Mouse (Mus musculus): ENCODE measurements around the gene Mrc1. TPM values are rescaled to one million over a fixed set of nuclear protein-coding genes. Genes with fewer than 3 reads are reported as not detected.

Mrc1 gene
- polyA plus RNA-seq, 1 experiment = 1.5 TPM

GRCm38 (mm10) chr2:14211606-14212005 is 17.6 kb upstream of the Mrc1 start:
- H3K4me3 ChIP-seq (ENCODE audit: insufficient read depth, low read length) = no peak overlapping the region

GRCm38 (mm10) chr2:14214764-14215163 is 14.4 kb upstream of the Mrc1 start:
- H3K4me3 ChIP-seq (ENCODE audit: insufficient read depth, low read length) = no peak overlapping the region
- H3K4me1 ChIP-seq (ENCODE audit: control insufficient read depth, insufficient read depth, low read length) = no peaks in the 10 kb centered on the region
- H3K27ac ChIP-seq (ENCODE audit: insufficient read depth, low read length) = no peak overlapping the region
- TF ChIP-seq CTCF (IDR thresholded peaks at IDR 0.05; ENCODE audit: extremely low read depth, insufficient read depth, low read length) (no peak), POLR2A (IDR thresholded peaks at IDR 0.05; ENCODE audit: extremely low read depth, insufficient read depth, low read length) (no peak)

More at GRCm38 (mm10) chr2:14211606-14212005, 17.6 kb upstream of the Mrc1 start:
- no peak for TF ChIP-seq CTCF (IDR thresholded peaks at IDR 0.05; ENCODE audit: extremely low read depth, insufficient read depth, low read length)
- no peak for TF ChIP-seq POLR2A (IDR thresholded peaks at IDR 0.05; ENCODE audit: extremely low read depth, insufficient read depth, low read length)
- H3K27ac ChIP-seq (ENCODE audit: insufficient read depth, low read length) = no peak overlapping the region
- H3K4me1 ChIP-seq (ENCODE audit: control insufficient read depth, insufficient read depth, low read length) = no peaks in the 10 kb centered on the region

- no peak for TF ChIP-seq CTCF (IDR thresholded peaks at IDR 0.05; ENCODE audit: extremely low read depth, insufficient read depth, low read length)
- TF ChIP-seq POLR2A (IDR thresholded peaks at IDR 0.05; ENCODE audit: extremely low read depth, insufficient read depth, low read length) = no peak
- no peak overlapping the region for H3K27ac ChIP-seq (ENCODE audit: insufficient read depth, low read length)
- no peaks in the 10 kb centered on the region for H3K4me1 ChIP-seq (ENCODE audit: control insufficient read depth, insufficient read depth, low read length)
- no peak overlapping the region for H3K4me3 ChIP-seq (ENCODE audit: insufficient read depth, low read length)
Measured at GRCm38 (mm10) chr2:14216653-14217052, 12.5 kb upstream of the Mrc1 start.

GRCm38 (mm10) chr2:14218126-14218525 is 11.1 kb upstream of the Mrc1 start:
- Histone ChIP-seq H3K27ac (ENCODE audit: insufficient read depth, low read length) (no peak overlapping the region), H3K4me3 (ENCODE audit: insufficient read depth, low read length) (no peak overlapping the region), H3K4me1 (ENCODE audit: control insufficient read depth, insufficient read depth, low read length) (no peaks in the 10 kb centered on the region)
- TF ChIP-seq CTCF (IDR thresholded peaks at IDR 0.05; ENCODE audit: extremely low read depth, insufficient read depth, low read length) (no peak), POLR2A (IDR thresholded peaks at IDR 0.05; ENCODE audit: extremely low read depth, insufficient read depth, low read length) (no peak)

GRCm38 (mm10) chr2:14224387-14224786 is 4.8 kb upstream of the Mrc1 start:
- Histone ChIP-seq H3K4me3 (ENCODE audit: insufficient read depth, low read length) (no peak overlapping the region), H3K4me1 (ENCODE audit: control insufficient read depth, insufficient read depth, low read length) (no peaks in the 10 kb centered on the region), H3K27ac (ENCODE audit: insufficient read depth, low read length) (no peak overlapping the region)
- TF ChIP-seq CTCF (IDR thresholded peaks at IDR 0.05; ENCODE audit: extremely low read depth, insufficient read depth, low read length) (no peak), POLR2A (IDR thresholded peaks at IDR 0.05; ENCODE audit: extremely low read depth, insufficient read depth, low read length) (no peak)

GRCm38 (mm10) chr2:14228495-14228894 is 697 bp upstream of the Mrc1 start:
- no peaks in the 10 kb centered on the region for H3K4me1 ChIP-seq (ENCODE audit: control insufficient read depth, insufficient read depth, low read length)
- no peak for TF ChIP-seq CTCF (IDR thresholded peaks at IDR 0.05; ENCODE audit: extremely low read depth, insufficient read depth, low read length)
- TF ChIP-seq POLR2A (IDR thresholded peaks at IDR 0.05; ENCODE audit: extremely low read depth, insufficient read depth, low read length) = no peak
- no peak overlapping the region for H3K4me3 ChIP-seq (ENCODE audit: insufficient read depth, low read length)

GRCm38 (mm10) chr2:14229979-14230378 is 787 bp downstream of the Mrc1 start:
- no peak for TF ChIP-seq POLR2A (IDR thresholded peaks at IDR 0.05; ENCODE audit: extremely low read depth, insufficient read depth, low read length)
- no peak for TF ChIP-seq CTCF (IDR thresholded peaks at IDR 0.05; ENCODE audit: extremely low read depth, insufficient read depth, low read length)
- no peak overlapping the region for H3K27ac ChIP-seq (ENCODE audit: insufficient read depth, low read length)
- H3K4me1 ChIP-seq (ENCODE audit: control insufficient read depth, insufficient read depth, low read length) = no peaks in the 10 kb centered on the region
- H3K4me3 ChIP-seq (ENCODE audit: insufficient read depth, low read length) = no peak overlapping the region

More at GRCm38 (mm10) chr2:14228495-14228894, 697 bp upstream of the Mrc1 start:
- no peak overlapping the region for H3K27ac ChIP-seq (ENCODE audit: insufficient read depth, low read length)

GRCm38 (mm10) chr2:14232897-14233296 is 3.7 kb downstream of the Mrc1 start:
- no peak overlapping the region for H3K4me3 ChIP-seq (ENCODE audit: insufficient read depth, low read length)
- no peak overlapping the region for H3K27ac ChIP-seq (ENCODE audit: insufficient read depth, low read length)
- no peaks in the 10 kb centered on the region for H3K4me1 ChIP-seq (ENCODE audit: control insufficient read depth, insufficient read depth, low read length)
- TF ChIP-seq CTCF (IDR thresholded peaks at IDR 0.05; ENCODE audit: extremely low read depth, insufficient read depth, low read length) (no peak), POLR2A (IDR thresholded peaks at IDR 0.05; ENCODE audit: extremely low read depth, insufficient read depth, low read length) (no peak)

- Histone ChIP-seq H3K4me1 (ENCODE audit: control insufficient read depth, insufficient read depth, low read length) (no peaks in the 10 kb centered on the region), H3K4me3 (ENCODE audit: insufficient read depth, low read length) (no peak overlapping the region), H3K27ac (ENCODE audit: insufficient read depth, low read length) (no peak overlapping the region)
- no peak for TF ChIP-seq POLR2A (IDR thresholded peaks at IDR 0.05; ENCODE audit: extremely low read depth, insufficient read depth, low read length)
- no peak for TF ChIP-seq CTCF (IDR thresholded peaks at IDR 0.05; ENCODE audit: extremely low read depth, insufficient read depth, low read length)
Measured at GRCm38 (mm10) chr2:14233983-14234382, 4.8 kb downstream of the Mrc1 start.

GRCm38 (mm10) chr2:14235319-14235718 is 6.1 kb downstream of the Mrc1 start:
- TF ChIP-seq POLR2A (IDR thresholded peaks at IDR 0.05; ENCODE audit: extremely low read depth, insufficient read depth, low read length) (no peak), CTCF (IDR thresholded peaks at IDR 0.05; ENCODE audit: extremely low read depth, insufficient read depth, low read length) (no peak)
- H3K4me1 ChIP-seq (ENCODE audit: control insufficient read depth, insufficient read depth, low read length) = no peaks in the 10 kb centered on the region
- no peak overlapping the region for H3K4me3 ChIP-seq (ENCODE audit: insufficient read depth, low read length)
- H3K27ac ChIP-seq (ENCODE audit: insufficient read depth, low read length) = no peak overlapping the region

All from cortical plate, adult 2 months (tissue).